Mouse (Mus musculus): ENCODE measurements around the gene Suv39h1.
"Not testable (repeated sequence)": the region's sequence is repeated elsewhere in the genome, so short reads cannot be mapped to it uniquely, and the experiment has no call there.

Gene Suv39h1

DNA sequence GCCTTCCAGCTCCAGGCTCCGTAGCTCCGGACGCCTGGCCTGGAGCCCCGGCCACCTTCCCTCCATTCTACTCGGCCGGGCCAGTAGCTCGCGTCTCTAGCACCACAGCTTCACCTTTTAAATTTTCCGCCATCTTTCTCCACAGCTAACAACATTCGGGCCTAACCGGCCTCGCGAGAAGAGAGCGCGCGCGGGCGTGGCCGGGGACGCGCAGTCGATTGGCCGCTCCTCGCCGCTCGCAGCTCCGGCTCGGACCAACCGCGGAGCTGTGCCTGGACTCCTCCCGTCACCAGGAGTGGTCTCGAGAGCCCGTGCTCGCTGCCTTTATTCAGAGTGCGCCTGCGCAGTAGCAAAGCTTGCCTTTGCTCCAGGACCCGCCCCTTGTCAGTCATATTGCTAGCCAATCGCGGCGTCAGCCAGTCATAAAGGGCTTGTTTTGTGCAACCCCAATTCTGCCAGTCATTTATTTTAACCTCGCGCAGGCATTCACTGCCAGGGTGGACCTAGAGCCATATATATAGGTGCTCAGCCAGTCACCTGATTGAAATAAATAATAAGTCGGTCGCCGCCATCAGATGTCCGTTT, at the start of gene Suv39h1:
Gene Suv39h1, minus strand, starts transcription at position 331 of the 585 bp plus-strand sequence.
- DNase-seq = peak; percentile 81

DNA sequence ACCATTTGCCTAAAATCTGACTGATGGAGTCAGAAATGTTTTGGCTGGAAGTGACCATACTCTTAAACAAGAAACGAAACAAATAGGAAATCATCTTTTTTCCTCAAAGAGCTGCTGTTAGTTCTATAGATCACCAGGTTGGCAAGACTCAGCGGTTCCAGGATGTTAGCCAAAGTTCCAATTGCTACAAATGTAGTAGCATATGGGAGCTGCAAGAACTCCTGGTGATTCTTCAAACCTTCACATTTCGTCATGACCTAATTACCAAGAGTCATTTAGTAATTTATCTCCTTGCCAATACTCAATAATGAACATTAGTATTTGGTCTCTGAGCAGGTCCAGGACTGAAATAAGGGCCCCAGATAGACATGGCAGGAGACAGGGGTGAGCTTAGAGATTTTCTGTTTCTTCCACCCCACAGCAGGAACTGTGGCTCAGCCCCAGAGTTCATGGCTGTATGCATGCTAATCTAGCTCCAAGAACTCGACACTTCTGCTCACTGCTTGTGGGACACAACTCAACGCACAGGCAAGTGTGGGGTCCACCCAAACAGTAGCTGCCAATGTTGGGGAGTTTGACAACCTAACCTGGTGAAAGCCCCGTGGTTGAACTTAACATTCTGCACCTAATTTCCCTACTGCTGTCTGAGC, 49.4 kb upstream of the Suv39h1 start:
- DNase-seq = no peak

DNA sequence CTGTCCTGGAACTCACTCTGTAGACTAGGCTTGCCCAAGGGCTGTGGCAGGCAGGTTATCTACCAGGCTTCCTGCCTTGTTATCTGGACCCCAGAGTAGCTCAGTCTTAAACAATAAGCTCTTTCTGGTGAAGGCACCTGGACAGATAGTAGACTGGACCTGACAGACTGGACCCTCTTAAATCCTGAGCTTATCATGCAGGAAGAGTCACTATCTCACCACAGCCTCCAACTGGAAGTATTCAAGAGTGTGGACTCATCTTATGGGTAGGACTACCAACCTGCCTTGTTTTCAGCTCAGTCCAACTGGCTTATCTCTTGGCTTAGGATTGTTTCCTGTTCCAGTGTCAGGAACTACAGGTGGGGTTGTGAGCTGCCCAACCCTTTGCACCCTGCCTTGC, 42.7 kb upstream of the Suv39h1 start:
- no peak for DNase-seq

DNA sequence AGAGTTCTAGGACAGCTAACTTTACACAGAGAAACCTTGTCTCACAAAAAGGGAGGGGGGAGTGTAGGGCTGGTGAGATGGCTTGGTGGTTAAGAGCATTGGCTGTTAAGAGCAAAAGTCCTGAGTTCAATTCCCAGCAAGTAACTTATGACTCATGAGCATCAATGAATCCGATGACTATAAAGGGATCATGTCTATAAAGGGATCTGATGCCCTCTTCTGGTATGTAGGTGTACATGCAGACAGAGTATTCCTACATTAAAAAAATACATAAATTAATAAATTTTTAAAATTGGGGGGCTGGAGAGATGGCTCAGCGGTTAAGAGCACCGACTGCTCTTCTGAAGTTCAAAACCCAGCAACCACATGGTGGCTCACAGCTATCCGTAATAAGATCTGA, 40.7 kb upstream of the Suv39h1 start:
- DNase-seq = no peak

DNA sequence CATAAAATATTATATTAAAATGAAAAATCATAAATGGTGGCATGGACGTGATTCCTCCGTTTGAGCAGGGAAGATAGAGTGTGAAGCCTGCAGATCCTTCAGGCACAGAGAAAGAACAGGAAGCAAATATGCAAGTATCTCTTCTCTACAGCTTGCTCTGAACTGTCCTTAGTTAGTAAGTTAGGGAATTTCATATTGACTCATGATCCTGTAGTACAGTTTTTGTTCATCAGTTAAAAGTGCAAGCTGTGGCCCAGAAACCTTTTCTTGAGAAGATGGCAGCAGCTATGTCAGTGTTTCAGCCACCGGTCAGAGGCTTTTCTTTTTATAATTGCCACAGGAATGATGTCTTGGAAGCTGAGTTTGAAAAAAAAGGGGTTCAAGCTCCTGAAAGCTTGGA, 30.5 kb upstream of the Suv39h1 start:
- DNase-seq = no peak

DNA sequence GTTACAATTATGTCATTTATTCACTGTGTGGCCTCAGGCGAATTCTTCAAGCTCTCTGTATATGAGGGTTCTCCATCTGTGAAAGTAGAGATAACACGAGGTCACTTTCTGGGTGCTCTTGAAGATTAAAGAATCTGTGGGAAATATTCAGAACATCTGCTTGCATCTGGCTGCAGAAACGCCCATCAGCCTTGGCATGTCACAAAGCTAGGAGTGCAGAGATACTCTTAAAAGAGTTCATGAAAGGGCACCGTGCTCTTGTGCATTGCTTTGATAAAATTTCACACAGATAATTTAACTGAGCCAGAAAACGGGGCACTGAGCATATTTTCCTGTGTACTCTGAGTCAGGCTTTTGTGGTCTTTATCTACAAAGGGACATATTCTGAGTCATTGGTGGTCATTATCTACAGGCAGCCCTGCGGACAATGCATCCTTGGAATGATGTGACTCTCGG, 27.7 kb upstream of the Suv39h1 start:
- no peak for DNase-seq

DNA sequence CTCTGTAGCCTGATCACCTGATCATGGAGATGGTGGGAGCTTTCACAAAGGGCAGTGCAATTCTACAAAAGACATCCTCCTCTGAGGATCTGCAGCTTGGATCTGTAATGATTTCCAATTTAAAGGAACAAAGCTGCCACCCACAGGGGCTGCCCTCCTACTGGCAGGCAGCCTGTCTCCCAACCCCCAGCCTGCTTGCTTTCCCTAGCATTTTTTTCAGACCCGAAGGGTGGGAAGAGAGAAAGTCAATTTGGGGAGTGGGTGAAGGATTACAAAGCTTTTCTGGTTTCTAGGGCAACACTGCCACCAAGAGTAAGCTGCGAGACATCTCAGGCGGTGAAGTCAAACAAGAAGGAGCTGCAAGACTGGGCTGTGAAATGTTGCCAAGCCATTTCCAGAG, 26.5 kb upstream of the Suv39h1 start:
- DNase-seq = peak; percentile 72

DNA sequence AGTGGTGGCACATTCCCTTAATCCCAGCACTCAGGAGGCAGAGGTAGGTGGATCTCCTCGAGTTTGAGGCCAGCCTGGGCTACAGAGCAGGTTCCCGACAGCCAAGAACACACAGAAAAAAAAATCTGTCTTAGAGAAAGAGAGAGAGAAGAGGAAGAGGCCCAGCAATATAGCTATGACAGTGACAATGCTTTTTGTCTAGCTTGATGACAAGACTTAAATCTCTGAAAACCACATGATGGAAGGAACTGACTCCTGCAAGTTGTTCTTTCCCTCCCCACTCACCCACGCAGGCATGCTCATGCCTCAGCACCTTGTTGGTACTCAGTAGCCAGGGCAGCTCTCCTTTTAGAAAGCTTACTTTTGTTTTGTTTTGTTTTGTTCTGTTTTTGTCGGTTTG, 24.9 kb upstream of the Suv39h1 start:
- no peak for DNase-seq

DNA sequence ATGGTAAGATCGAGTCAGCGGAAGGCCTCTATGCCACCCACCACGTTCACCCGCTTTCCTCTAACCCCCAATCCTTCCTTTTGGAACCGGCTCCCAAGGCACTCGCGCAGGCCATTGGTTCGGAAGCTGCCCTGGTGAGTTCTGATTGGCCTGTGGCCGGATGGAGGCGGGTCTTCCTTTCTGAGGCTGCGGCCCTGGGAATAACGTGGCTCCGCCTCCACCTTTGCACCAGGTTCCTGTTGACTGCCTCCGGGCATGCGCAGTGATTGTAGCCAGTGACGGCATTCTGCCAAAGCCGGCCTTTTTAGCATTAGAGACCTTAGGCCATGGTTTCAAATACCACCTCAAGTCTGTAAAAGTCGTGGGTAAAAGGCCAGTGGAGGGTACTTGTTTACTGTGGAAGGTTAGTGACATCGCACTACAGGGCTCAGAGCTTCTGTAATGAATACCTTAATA, 22.3 kb upstream of the Suv39h1 start:
- DNase-seq = peak; percentile 91

DNA sequence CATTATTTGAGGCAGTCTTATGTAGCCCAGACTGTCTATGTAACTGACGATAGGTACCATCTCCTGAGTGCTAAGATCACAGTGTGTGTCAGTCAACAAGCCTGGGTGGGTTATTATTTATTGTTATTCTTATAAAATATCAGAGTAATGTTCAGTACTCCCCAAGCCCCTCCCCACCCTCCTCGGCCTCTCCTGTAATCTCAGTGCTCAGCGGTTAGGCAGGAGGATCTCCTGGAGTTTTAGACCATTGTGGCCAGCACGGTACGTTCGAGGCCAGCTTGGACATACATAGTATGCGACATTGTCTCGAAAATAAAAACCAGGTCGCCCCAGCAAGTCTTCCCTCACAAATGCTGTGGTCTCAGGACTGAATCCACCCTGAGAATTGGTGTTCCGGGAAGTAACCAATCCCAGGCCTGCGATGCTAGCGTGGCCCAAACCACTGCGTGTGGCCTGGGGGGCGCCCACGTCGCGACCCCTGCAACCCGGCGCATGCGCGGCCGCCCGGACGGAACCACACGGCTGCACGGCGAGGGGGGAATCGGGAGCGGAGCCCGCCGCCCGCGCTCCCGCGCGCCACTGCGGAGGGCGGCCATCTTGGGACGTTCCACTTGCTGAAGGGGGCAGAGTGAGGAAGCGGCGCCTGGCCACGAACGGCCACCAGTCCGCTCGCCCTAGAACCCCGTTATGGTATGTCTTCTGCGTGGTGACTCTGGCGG, 21.7 kb upstream of the Suv39h1 start:
- DNase-seq = peak; percentile 62

DNA sequence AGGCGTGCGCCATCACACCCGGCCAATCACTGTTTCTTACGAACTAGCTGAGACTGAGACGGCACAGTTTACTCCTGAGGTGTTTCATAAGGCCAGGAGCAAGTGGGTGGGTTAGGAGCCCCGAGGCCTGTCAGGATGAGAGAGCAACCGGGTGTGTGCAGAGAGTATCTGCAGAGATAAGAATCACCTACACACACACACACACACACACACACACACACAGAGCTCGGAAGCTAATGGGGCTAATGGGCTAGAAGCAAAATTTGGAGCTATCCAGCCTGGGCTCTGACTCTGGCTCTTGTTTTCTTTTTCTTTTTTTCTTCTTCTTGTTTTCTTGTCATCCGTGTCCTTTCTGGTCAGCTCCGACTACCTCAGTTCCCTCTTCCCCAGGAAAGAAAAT, 21.0 kb upstream of the Suv39h1 start:
- DNase-seq = no peak

DNA sequence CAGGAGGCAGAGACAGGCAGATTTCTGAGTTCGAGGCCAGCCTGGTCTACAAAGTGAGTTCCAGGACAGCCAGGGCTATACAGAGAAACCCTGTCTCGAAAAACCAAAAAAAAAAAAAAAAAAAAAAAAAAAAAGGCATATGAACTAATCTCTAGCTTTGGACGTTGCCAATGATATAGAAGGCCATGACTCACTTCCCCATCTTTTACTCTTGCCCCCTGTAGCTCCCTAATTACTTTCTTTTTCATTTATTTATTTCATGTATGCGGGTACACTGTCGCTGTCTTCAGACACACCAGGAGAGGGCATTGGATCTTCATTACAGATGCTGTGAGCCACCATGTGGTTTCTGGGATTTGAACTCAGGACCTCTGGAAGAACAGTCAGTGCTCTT, 16.4 kb upstream of the Suv39h1 start:
- not testable (repeated sequence) for DNase-seq

DNA sequence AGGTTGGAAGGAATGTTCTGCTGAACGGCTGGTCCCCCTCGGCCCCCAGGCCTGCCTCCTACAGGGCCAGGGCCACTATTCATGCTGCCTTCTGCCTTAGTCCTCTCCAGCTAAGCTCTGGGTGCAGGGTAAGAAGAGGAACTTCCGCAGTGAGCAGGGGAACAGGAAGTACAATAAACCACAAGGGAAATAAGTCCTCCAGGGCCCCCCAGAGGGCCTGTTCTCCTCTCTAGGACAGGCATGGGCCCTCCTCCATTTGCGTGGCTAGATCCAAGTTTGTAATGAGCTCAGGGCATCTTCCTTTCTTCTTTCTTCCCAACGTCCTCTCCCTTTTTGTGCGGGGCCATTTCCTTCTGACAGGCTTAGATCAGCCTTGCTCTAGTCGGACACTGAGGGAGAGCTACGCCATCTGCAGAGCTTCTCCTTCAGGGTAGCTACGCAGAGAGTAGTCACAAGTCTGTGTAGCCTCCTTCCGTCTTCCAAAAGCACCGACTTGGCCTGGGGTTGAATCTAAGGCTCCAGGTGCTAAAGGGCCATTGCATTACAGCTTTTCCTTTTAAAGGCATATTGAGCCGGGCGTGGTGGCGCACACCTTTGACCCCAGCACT, 15.9 kb upstream of the Suv39h1 start, which contains the start of gene Was:
Gene Was, minus strand, starts transcription at position 153 of the 608 bp plus-strand sequence.
- DNase-seq = no peak

DNA sequence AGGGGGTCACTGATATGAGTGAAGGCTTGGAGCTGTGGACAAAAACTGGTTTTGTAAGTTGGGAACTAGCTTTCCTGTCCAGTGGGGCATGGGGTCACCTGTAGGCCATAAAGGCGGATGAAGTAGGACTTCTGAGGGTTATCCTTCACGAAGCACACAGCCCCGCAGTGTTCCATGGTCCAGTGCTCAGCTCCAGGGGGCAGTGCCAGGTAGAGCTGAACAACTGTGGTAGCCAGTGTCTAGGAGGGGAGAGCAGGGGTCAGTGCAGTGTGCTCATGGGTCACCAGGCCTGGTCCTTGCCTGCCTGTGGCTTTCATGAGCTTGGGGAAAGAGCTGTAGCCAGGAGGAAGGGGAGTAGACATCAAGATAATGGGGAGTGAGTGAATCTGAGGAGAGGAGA, 15.2 kb upstream of the Suv39h1 start:
- DNase-seq = no peak

DNA sequence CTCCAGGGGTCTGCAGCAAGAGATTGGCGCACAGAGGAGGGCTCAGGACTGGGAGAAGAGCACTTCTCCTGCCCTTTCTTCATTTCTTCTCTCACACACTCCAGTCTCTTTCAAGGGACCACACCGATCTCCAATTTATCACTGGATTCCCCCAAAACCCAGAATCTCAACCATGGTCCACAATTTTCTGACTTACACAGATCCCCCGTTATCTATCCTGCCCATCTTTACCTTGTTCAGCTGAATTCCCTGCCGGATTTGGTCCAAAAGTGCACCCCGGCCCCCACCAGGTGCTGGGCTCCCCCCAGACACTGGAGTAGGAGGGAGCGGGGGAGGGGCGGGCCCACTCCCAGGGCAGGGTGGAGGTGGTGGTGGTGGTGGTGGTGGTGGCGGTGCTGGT, 11.1 kb upstream of the Suv39h1 start:
- no peak for DNase-seq

DNA sequence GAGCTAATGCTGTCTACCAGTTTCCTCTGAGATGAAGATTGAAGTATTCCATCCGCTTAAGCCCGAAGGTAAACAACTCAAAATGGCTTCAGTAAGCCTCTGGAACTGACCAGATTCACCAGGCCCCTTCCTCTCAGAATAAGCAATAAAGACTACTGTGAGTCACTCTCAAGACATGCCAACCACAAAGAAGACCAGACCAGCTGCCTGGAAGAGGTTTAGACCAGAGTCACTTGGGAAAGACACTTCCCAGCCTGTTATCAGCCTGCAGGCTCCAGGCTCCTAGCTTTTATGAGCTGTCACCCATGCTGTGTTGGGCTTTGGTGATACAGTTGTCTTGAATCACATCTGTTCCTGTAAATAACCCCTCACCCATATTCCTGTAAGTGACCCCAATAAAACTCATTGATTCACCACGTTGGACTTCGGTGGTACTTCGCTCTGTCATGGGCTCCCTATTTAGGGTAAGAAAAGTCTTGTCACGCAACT, 10.3 kb upstream of the Suv39h1 start:
- no peak for DNase-seq

DNA sequence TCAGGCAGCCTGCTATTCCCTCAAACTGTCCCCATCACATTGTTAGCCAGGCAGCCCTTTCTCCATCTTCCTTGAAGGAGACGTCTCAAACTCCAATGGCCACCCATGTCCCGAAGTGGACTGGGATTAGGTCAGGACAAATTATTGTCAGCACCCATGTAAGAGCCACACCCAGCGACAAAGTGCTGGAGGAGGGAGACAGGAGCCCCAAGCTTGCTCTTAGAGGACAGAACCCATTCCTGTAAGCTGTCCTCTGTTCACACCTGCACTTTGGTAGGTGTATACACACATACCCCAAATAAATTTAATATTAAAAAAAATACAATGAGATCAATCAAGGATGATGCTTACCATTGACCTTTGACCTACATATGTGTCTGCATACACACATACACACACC, 544 bp upstream of the Suv39h1 start:
- no peak for DNase-seq

DNA sequence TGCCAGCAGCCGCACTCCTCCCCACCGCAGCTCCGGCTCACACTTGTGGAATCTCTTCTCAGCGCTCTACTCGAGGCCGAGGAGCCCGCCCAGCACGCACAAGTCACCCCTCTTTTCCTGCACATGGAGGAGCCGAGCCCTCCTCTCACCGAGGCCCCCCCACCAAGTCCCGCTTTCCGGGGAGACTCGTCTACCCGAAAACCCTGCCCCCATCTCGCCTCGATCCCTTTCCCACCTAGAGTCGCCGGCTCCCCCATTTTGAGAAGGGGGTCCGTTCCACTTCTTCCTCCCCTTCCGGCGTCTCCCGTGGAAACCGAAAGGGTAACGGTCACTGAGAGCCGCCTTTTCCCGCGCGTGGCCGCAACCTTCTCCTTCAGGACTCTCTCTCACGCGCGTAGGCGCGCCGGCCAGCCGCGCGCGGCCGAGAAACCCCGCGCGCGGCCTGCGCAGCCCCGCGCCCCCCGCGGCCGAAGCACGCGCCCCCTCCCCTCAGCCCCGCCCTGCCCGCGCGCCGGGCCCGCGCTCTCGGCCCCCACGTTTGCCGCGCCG, 605 bp downstream of the Suv39h1 start:
- DNase-seq = peak; percentile 19

DNA sequence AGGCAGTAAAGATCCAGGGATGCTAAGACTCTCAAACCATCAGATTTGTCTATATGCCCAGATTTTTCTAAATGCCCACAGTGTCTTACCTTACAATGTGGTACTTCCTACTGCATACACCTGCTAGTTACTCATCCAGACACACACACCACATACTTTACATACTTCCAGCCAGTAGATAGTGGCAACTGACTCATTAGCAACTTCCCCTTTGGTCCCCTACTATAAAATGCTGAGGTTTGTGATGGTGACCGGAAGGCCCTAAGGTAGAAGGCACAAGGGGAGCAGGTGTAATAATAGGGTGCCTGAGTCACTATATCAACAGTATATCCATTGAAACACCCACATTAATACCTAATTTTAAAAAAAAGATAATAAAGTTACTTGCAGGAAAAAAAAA, 5.4 kb downstream of the Suv39h1 start:
- DNase-seq = no peak

DNA sequence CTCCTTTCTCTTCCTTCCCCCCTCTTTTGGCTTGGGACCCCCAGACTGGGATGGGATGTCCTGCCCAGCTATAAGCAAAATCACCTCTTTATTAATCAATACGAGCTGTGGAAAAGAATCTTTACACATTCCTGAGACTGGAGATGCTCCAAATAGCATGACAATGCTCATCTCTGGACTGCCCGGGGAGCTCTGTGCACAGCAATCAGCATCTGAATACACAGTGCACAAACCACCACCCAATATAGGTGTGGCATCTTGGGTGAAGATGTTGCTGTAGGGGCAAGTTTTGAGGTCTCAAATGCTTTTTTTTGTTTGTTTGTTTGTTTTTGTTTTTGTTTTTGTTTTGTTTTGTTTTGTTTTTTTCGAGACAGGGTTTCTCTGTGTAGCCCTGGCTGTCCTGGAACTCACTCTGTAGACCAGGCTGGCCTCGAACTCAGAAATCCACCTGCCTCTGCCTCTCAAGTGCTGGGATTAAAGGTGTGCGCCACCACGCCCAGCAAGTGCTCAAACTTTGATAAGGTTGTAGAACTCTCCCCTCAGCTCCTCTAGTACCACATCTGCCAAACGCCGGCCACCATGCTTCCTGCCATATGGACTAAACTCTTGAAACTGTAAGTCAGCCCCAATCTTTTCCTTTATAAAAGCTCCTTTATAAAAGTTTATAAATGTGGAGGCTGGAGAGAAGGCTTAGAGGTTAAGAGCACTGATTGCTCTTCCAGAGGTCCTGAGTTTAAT, 23.3 kb downstream of the Suv39h1 start:
- DNase-seq = not testable (repeated sequence)

DNA sequence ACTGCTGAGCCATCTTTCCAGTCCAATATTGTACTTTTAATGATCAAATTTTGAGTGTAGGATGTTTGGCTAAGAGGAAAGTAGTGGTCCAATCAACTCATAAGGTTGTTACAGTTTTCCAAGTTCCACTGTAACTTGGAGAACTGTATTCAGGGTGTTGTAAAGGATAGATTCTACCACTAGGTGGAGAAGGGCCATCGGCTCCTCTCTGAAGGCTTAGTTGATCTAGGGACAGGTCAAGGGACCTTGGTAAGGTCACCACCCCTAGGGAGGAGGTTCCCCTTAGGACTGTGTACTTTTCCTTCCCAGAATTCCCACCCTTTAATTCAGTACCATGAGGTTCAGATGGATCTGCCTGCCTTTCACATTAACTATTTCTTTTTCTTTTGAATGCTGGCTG, 41.6 kb downstream of the Suv39h1 start:
- DNase-seq = no peak

DNA sequence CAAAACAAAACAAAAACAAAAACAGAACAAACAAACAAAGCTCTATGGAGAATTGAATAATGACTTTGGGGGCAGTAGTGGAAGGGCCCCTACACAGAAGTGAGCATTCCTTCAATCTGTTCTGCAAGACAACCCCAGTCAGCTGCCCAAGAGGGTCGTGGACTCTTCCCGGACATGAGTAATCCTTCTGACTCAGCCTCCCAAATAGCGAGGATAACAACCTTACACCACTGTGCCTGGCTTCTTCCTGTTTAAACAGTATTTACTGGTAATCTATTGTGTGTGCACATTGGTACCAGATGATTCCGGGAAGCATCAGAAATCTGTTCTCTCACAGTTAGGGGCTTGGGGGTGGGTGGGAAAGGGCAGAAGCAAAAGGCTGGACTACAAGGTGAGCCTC, 47.7 kb downstream of the Suv39h1 start:
- no peak for DNase-seq

DNA sequence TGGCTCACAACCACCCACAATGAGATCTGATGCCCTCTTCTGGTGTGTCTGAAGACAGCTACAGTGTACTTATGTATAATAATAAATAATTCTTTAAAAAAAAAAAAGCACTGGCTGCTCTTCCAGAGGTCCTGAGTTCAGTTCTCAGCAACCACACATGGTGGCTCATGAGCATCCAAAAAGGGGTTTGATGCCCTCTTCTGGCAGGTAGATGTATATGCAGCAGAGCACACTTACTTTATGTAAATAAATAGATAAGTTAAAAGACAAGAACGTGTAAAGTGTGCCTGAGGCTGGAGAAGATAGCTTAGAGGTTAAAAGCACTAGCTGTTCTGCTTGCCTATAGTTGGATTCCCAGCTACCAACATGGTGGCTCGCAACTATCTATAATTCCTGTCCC, 49.8 kb downstream of the Suv39h1 start:
- DNase-seq = no peak
